Mouse (Mus musculus) ovary, postnatal 10 days (tissue): ENCODE results near the gene Fam24a.

Experiments used
- DNase-seq: peaks from one replicate; pipeline ENCODE4 v3.0.0; 2022; ENCODE audit warnings: low spot score

Gene Fam24a

DNA sequence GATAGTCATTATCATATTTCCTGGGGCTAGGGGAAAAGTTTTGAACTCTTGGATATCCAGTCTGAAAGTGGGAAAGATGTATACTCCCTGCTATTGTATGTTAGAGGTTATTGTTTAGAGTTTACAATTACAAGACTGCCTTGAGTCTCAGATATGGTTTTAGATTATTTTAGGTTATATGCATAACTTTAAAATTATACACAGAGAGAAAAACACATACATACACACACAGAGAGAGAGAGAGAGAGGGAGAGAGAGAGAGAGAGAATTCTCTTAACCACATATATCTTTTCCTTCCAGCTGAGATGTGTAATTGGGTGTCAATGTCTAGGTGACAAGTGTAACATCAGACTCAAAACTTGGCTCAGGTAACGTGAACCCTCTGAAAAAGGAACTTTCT is at the start of gene Fam24a:
TSS of gene Fam24a (plus strand) at position 301 of the 400 bp plus-strand sequence.
- no peak for DNase-seq

DNA sequence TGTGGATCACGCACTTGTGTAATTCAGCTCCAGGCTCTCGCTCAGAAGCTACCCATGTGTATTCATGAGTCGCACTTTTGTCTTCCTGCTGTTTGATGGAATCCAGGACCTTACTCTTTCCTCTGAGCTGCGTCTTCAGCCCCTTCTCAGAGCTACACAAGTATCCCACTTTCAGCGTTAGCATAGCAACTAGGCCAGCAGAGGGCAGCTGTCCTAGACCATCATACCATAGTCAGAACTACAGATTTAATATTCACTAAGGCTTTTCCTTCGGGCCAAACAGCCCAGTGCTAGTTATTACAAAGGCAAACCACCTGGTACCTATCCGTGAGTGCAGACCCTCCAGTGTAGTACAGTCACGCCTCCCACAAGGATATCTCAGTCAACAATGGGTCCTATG is 36.5 kb upstream of the Fam24a start:
- no peak for DNase-seq

- DNase-seq: no peak
Observed at GRCm38 (mm10) chr7:131303340-131303739, 30.3 kb upstream of the Fam24a start.

GRCm38 (mm10) chr7:131306733-131307132 is 26.9 kb upstream of the Fam24a start:
- DNase-seq: no peak

- DNase-seq: no peak
Observed at GRCm38 (mm10) chr7:131314493-131314892, 19.2 kb upstream of the Fam24a start.

- no peak for DNase-seq
Observed at GRCm38 (mm10) chr7:131317587-131317986, 16.1 kb upstream of the Fam24a start.

DNA sequence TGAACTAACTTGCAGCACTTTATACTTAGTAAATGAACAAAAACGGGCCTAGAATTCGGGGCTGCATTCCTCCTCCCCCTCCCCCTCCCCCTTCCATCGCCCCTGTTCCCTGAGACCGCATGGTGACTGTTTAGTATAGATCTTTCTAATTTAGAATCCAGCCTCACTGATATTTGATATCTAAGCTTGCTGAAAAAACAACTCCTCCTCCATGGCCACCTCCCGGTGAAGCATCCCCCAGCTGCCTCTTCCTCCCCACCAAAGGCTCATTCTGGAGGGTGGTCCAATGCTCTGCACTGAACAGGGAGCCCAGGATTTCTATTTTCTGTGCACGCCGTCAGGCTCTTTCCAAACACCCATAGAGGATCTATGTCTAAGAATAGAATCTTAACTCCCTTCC is 15.3 kb upstream of the Fam24a start:
- DNase-seq: no peak

DNA sequence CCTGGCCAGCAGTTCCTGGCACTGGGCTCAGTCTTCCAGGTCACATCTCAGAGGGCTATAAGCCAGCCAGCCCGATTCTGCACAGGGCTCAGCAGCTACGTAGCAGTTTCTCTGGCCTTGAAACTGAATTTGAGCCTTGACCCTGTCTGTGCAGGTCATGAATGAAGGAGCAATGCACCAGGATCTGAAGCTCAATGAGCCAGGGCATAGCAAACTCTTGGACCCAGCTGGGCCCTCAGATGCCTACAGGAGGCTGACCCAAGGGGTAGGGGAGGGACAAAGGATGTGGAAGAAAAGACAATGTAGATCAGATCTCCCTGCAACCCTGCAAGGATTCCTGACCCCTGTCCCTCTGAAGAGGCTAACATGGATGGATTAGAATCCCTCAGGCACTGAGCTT is 11.5 kb upstream of the Fam24a start, which contains the start of gene Cuzd1:
TSS of gene Cuzd1 (minus strand) at position 101 of the 400 bp plus-strand sequence.
- no peak for DNase-seq

DNA sequence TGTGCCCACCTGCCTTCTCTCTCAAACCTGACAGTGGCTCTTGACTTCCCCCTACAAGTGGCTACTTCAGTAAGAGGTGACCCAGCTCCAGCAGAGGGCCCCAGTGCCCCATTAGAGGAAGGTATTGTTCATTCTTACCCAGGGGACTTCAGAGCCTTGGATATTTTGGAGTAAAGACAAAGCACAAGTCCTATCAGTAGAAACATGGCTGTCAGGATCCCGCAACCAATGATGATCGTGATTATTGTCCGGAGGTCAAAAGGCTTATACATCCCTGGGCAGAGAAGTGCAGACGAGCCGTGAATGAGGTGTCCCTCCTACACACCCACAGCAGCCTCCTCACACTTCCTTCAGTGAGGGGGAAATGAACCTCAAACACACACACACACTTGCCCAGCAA is 6.6 kb upstream of the Fam24a start:
- no peak for DNase-seq

GRCm38 (mm10) chr7:131329416-131329815 is 4.2 kb upstream of the Fam24a start, which contains the start of gene Fam24b:
Fam24b (minus strand) TSS chr7:131329516.
- no peak for DNase-seq

DNA sequence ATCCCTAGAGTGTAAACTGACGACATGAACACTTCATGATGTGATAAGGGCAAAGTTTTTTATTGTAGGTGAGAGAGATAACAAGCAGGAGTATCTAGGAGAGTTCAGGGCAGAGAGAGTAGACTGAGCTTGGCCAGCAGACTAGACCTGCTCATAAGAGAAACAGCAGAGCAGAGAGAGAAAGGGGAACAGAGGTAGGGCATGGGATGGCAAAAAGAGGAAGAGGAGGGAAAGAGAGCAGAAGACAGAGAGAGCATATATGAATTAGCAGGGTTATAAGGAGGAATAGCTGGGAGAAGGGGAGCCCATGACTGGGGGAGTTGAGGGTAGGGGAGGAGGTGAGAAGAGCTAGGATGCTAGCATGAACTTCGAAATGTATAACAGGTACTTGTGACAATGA is 2.0 kb upstream of the Fam24a start:
- no peak for DNase-seq

- DNase-seq: no peak
Observed at GRCm38 (mm10) chr7:131337502-131338068, 3.9 kb downstream of the Fam24a start.

DNA sequence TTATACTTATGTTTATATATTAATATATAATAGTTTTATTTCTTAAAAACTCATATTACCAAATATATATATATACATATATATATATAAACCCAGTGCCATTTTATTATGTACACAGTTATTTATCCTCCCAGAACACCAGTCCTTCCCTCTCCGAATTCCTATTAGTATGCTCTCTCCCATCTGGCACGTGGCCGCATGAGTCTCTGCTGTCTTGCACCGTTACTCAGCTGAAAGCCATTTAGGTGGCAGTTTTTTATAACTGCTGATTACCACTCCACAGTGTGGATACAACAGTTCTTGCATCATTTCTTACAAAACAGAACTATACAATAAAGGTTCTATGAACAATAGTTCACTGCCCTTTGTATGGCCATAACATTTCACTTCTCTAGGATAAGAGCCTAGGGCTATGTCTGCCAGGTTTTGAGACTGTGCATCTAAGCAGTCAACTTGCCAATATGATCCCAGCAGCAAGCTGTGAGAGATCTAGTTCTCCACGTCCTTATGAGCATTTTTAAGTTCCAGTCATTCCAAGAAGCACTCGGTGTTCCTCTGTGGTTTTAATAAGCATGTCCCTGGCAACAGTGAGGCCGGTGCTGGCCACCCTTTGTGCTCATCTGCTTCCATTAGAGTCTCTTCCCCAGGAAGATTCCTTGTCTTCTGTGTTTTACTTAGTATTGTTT is 12.3 kb downstream of the Fam24a start:
- DNase-seq: no peak

DNA sequence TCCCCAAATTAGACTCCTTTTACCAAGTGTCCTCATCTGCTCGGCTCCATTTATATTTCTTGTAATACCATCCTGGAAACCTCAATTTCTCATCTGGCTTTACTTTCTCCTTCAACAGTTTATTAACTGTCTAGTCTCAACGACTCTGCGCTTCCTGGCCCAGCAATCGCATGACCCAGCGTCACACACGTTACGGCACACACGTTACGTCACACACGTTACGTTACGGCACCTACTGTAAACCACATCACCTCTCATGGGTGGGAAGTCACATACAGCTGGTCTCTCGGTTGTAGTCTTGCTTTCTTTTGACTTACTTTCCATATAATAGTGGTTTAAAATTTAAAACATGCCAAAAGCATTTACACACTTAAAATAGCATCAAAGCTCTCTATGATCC is 22.4 kb downstream of the Fam24a start:
- no peak for DNase-seq

- DNase-seq: peak; percentile 81
Observed at GRCm38 (mm10) chr7:131362269-131362614, 28.6 kb downstream of the Fam24a start.

DNA sequence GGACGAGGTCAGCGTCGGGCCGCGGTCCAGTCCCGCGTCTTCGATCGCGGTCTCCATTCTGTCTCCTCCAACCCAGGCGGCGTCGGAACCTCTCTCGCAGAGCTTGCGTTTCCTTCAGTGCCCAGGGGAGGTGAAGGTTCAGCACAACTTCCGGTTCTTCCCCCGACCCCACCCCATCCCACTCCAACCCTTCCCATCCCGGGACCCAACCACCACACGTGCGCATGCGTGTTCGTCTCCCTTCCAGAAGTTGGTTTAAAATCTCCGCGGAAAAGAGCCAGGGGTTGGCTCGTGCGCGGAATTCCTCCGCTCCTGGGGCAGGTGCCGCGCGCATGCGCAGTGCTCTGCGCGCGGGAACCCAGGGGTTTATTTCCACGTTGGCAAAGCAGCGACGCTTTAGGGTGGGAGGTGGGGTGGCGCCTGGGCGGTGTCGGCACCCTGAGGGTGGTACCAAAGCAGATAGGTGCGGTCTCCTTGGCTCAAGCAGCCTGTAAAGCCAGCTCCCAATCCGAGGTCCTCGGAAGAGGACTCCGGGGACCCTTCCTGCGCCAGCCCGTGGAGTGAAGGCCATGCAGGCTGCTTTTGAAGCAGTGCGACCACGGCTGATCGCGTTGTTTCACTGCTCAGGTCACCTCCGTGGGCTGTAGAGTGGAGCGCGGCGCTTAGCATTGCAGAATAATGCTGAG is 29.1 kb downstream of the Fam24a start, which contains the start of gene 2310057M21Rik:
TSS of gene 2310057M21Rik (minus strand) at position 145 of the 686 bp plus-strand sequence.
- no peak for DNase-seq

DNA sequence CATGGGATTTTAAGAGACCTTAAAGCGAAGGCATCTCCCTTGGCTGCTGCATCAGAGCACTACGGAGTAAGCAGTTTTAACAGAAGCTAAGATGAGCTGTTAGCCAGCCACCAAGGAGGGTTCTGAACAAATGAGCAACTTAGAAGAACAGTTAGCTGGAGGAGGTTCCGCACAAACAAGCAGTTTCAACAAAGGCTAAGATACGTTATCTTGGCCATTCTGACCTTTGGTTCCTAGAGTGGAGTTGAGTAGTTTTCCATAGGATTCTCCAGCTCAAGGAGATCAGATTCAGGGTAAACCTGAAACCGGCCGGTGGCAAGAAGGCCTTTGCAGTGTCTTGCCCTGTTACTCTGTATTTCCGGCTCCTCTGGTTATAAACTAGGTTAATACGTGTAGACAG is 30.5 kb downstream of the Fam24a start:
- DNase-seq: no peak

DNA sequence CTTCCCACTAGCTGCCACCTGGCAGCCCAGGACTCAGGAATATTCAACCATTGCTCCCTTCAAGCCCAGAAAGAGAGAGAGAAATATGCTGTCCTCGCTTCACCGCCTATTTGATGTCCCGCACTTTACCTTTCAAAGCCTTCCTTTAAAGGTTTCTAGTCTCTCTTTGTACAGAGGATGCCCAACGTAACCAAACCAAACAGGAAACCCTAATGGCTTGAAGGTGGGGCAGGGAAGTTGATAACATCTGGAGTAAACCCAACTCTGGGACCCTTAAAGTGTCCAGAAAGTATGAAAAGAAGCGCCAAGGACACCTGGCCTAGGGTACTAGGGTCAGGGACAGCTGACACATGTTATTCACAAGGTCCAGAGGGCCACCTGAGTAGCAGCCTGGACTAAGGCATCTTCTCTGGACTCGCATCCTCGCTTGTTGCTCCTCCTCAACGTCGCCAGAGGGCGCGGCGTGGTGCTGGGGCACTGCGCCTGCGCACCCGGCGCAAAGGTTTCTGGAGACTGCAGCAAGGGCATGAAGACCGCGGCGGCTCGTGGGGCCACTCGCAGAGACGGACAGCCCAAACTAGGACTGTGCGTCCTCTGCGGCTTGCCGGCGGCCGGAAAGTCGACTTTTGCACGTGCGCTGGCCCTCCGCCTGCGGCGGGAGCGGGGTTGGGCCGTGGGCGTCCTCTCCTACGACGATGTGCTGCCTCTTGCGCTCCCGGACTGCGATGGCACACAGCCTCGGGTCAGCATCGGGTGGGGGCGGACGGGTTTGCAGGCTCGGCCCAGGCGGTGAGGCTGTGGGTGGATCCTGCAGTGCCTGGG is 37.2 kb downstream of the Fam24a start, which contains the start of gene Pstk:
TSS of gene Pstk (plus strand) at position 494 of the 822 bp plus-strand sequence.
- DNase-seq: peak; percentile 88

DNA sequence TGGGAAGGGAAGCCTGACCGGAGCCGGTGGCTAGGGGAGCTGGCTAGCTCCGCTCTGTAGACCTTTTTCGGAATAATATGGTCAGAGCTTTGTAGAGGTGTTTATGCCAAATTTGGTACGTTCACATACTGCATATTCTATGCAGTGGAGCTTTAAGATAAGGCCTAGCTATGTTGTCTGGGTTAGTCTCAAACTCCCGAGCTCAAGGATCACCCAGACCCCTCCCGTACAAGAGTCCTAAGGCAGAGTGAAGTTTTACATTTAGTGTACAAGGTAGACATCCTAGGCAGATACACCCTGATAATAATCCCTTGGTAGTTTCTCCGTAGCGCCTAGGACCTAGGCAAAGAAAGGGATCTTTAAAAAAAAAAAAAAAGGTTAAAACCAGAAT is 37.8 kb downstream of the Fam24a start:
- DNase-seq: no peak

- no peak for DNase-seq
Observed at GRCm38 (mm10) chr7:131371880-131372651, 38.4 kb downstream of the Fam24a start.
